Mouse (Mus musculus): Measurements from ENCODE around the gene Ldah.

- TF ChIP-seq POLR2A (IDR thresholded peaks at IDR 0.05; ENCODE audit: low read depth, low read length) (no peak), CTCF (IDR thresholded peaks at IDR 0.05; ENCODE audit: borderline replicate concordance, insufficient read depth, low read length) (no peak)
Measured at GRCm38 (mm10) chr12:8167743-8168142, 40.2 kb upstream of the Ldah start.
